Mouse (Mus musculus) kidney, postnatal 0 days (tissue): ENCODE results near the gene Arrdc4. TPM values are rescaled to one million over a fixed set of nuclear protein-coding genes. Genes with fewer than 3 reads are reported as not detected.
A peak's percentile ranks its signal among the peaks of the same experiment; 100 is the strongest.

Experiments
- ATAC-seq: fragments of 200-750 bp; cut with Nextera tagmentation; replicated peaks from 2 replicates; pipeline ENCODE4 v1.8.0; 2017; ENCODE audit warnings: low read depth, moderate number of reproducible peaks, moderate TSS enrichment, moderate library complexity; ENCODE audit not compliant: low FRiP score
- DNase-seq: peaks from one replicate; pipeline ENCODE4 v3.0.0-alpha.2; 2016; ENCODE audit warnings: low spot score
- H3K27ac ChIP-seq: fragments of 300-500 bp; sonication (generic); 2 replicates; pipeline ENCODE4 v1.5.1; 2014; ENCODE audit warnings: mild to moderate bottlenecking
- H3K27me3 ChIP-seq: fragments of 300-500 bp; sonication (generic); 2 replicates; pipeline ENCODE4 v1.6.1; 2014; ENCODE audit warnings: low read length, mixed read lengths; ENCODE audit not compliant: insufficient read depth
- H3K36me3 ChIP-seq: fragments of 300-500 bp; sonication (generic); 2 replicates; pipeline ENCODE4 v1.6.1; 2014; ENCODE audit warnings: low read length, mixed read lengths; ENCODE audit not compliant: insufficient read depth
- H3K4me1 ChIP-seq: fragments of 300-500 bp; sonication (generic); replicated peaks from 2 replicates; pipeline ENCODE4 v1.6.1; 2014; ENCODE audit warnings: antibody characterized with exemption, low read length, mixed read lengths; ENCODE audit not compliant: insufficient read depth
- H3K4me2 ChIP-seq: fragments of 300-500 bp; sonication (generic); 2 replicates; pipeline ENCODE4 v1.6.1; 2014; ENCODE audit warnings: mild to moderate bottlenecking, low read length, moderate library complexity, mixed read lengths
- H3K4me3 ChIP-seq: fragments of 300-500 bp; sonication (generic); replicated peaks from 2 replicates; pipeline ENCODE4 v1.5.1; 2014; ENCODE audit warnings: low read depth, low read length
- H3K9ac ChIP-seq: fragments of 300-500 bp; sonication (generic); 2 replicates; pipeline ENCODE4 v1.6.1; 2014; ENCODE audit warnings: low read depth, low read length
- H3K9me3 ChIP-seq: fragments of 300-500 bp; sonication (generic); replicated peaks from 2 replicates; pipeline ENCODE4 v1.6.1; 2016; ENCODE audit warnings: low read length, inconsistent platforms, mixed read lengths
- CTCF ChIP-seq: IDR thresholded peaks from 2 replicates; pipeline ENCODE4 v1.5.1; 2016; ENCODE audit warnings: antibody characterized with exemption, low read depth, mild to moderate bottlenecking, moderate library complexity
- WGBS: fragments of 180-500 bp; shearing (Covaris S2); extraction: QIAGEN DNeasy Blood & Tissue Kit; methylation state at CpG from one replicate; pipeline ENCODE4 v1.1.7; 2014; 5-methylcytosine and 5-hydroxymethylcytosine counted together
- polyA plus RNA-seq: library from polyadenylated mRNA; unstranded; fragments of >200 nt; fragmentation: Nextera tagmentation; extraction: Ambion mirVana; gene quantifications from 2 replicates; pipeline ENCODE4 v1.2.1, GENCODE M21; 2015

Arrdc4 gene
- polyA plus RNA-seq, 1 experiment from 2014 or later = 29.7 TPM

- H3K4me3 ChIP-seq = no peak overlapping the region
- H3K4me1 ChIP-seq = no peaks in the 10 kb centered on the region
- no peaks in the 10 kb centered on the region for H3K36me3 ChIP-seq
- H3K9me3 ChIP-seq = no peaks in the 10 kb centered on the region
- DNase-seq (no peak), ATAC-seq (no peak)
- WGBS = 73% methylated on average over 6 of the region's 6 CpGs
- no peak overlapping the region for H3K27ac ChIP-seq
- H3K9ac ChIP-seq = no peak overlapping the region
- no peak overlapping the region for H3K4me2 ChIP-seq
- no peak for TF ChIP-seq CTCF
- no peaks in the 10 kb centered on the region for H3K27me3 ChIP-seq
Observed at GRCm38 (mm10) chr7:68759148-68759724, 10.2 kb upstream of the Arrdc4 start.

- H3K4me2 ChIP-seq = no peak overlapping the region
- ATAC-seq = no peak
- no peak overlapping the region for H3K27ac ChIP-seq
- no peaks in the 10 kb centered on the region for H3K27me3 ChIP-seq
- TF ChIP-seq CTCF = no peak
- no peak overlapping the region for H3K9ac ChIP-seq
- no peak for DNase-seq
- H3K36me3 ChIP-seq = no peaks in the 10 kb centered on the region
- H3K4me3 ChIP-seq = no peak overlapping the region
- no peaks in the 10 kb centered on the region for H3K9me3 ChIP-seq
- WGBS = 89% methylated on average over 6 of the region's 6 CpGs
- no peaks in the 10 kb centered on the region for H3K4me1 ChIP-seq
Observed at GRCm38 (mm10) chr7:68756656-68757204, 7.7 kb upstream of the Arrdc4 start.

DNA sequence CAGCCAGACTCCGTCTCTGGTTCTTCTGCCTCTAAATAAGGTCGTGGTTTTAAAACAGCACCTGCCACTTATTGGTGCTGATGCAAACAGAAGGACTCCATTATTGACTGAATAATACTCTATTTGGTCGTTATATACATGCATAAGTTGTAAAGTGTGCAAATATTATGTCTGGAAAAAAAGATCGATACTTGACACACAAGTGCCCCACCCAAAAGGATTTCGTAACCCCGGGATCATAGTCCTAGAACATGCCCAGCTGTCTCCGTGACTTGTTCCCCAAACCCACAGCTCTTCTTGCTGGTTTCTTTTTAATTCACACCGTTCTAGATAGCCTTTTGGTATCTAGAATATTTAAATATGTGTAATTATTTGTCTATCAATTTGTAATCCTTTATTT is 878 bp upstream of the Arrdc4 start:
- Histone ChIP-seq H3K4me1 (no peaks in the 10 kb centered on the region; the same call in 1 of the 2 replicates), H3K27ac (peak overlapping the region; percentile 9; the same call in 1 of the 2 replicates), H3K36me3 (0 out of 2 replicates have a peak, but pooled peaks cover under 1% of the 10 kb centered on the region), H3K9ac (peak overlapping the region; percentile 32; the same call in 1 of the 2 replicates), H3K9me3 (no peaks in the 10 kb centered on the region), H3K4me2 (peak overlapping the region; percentile 30; the same call in 1 of the 2 replicates), H3K4me3 (peak overlapping the region; percentile 19), H3K27me3 (no peaks in the 10 kb centered on the region)
- WGBS = 67% methylated on average over 8 of the region's 8 CpGs
- ATAC-seq (no peak), DNase-seq (no peak)
- no peak for TF ChIP-seq CTCF

GRCm38 (mm10) chr7:68748361-68748760 is 680 bp downstream of the Arrdc4 start:
- H3K4me2 ChIP-seq = peak overlapping the region; percentile 73
- no peak for TF ChIP-seq CTCF
- 0 out of 2 replicates have a peak, but pooled peaks cover 16% of the 10 kb centered on the region for H3K36me3 ChIP-seq
- DNase-seq (peak; percentile 61), ATAC-seq (0 out of 2 replicates have a peak, but pooled peaks have one; percentile 0)
- WGBS = 10% methylated on average over 8 of the region's 8 CpGs
- peak overlapping the region; percentile 91 for H3K27ac ChIP-seq
- no peaks in the 10 kb centered on the region for H3K9me3 ChIP-seq
- no peaks in the 10 kb centered on the region for H3K27me3 ChIP-seq
- H3K4me1 ChIP-seq = no peaks in the 10 kb centered on the region; the same call in 1 of the 2 replicates
- peak overlapping the region; percentile 90 for H3K9ac ChIP-seq
- peak overlapping the region; percentile 79 for H3K4me3 ChIP-seq

DNA sequence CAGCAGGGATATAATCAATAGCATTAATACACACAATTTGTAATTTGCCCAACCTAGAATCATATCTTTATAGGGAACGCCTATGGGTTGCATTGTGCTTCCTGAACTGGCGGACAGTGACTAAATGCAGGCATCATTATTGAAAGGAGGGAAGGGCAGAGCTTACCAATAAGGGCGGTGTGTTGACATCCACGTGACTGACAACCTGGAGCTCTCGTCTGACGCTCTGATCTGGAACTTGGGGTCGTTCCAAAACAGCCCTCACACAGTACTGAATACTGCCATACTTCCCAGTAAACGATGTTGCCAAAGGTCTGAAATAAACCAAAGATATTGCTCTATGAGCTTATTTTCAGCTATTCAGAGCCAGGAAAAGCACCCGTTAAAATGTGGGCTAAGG is 4.4 kb downstream of the Arrdc4 start:
- TF ChIP-seq CTCF = no peak
- WGBS = 83% methylated on average over 9 of the region's 9 CpGs
- no peak for DNase-seq
- no peak for ATAC-seq
- Histone ChIP-seq H3K9me3 (no peaks in the 10 kb centered on the region), H3K4me1 (no peaks in the 10 kb centered on the region; the same call in 1 of the 2 replicates), H3K9ac (no peak overlapping the region), H3K4me2 (no peak overlapping the region), H3K36me3 (peaks cover 49% of the 10 kb centered on the region), H3K27ac (no peak overlapping the region), H3K27me3 (no peaks in the 10 kb centered on the region), H3K4me3 (no peak overlapping the region)

DNA sequence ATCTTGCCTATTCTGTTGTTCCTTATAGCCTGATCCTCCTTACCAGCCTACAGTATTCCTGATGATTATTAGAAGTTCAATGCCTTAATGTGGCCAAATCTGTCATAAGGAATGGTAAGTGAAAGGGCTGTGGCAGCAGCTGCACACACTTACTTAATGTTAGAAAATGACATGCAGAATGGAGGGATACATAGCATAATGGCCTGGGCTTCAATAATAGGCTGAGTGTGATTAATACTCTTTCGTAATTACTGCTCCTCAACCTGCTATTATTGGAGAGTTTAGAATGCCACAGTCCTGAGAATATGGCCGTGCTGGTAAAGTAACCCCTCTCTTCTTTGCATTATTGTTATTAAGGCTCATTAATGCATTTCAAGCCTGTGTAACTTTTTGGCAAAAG is 4.8 kb downstream of the Arrdc4 start:
- Histone ChIP-seq H3K36me3 (peaks cover 53% of the 10 kb centered on the region), H3K4me2 (no peak overlapping the region), H3K27ac (no peak overlapping the region), H3K9me3 (no peaks in the 10 kb centered on the region), H3K4me3 (no peak overlapping the region), H3K27me3 (no peaks in the 10 kb centered on the region), H3K9ac (no peak overlapping the region), H3K4me1 (no peaks in the 10 kb centered on the region; the same call in 1 of the 2 replicates)
- DNase-seq = no peak
- no peak for TF ChIP-seq CTCF
- WGBS = 92% methylated on average over 2 of the region's 2 CpGs
- no peak for ATAC-seq
